Mouse (Mus musculus) midbrain, embryonic 12.5 days (tissue): ENCODE results near the gene Zdhhc13. TPM values are rescaled to one million over a fixed set of nuclear protein-coding genes. Genes with fewer than 3 reads are reported as not detected.

Experiments used
- ATAC-seq: fragments of 200-750 bp; cut with Nextera tagmentation; 2 replicates; pipeline ENCODE4 v1.8.0; 2017; ENCODE audit warnings: low read depth, moderate TSS enrichment, moderate library complexity; ENCODE audit not compliant: low FRiP score
- H3K27ac ChIP-seq: fragments of 300-500 bp; sonication (generic); replicated peaks from 2 replicates; pipeline ENCODE4 v1.5.1; 2016; ENCODE audit warnings: mild to moderate bottlenecking
- H3K27me3 ChIP-seq: fragments of 300-500 bp; sonication (generic); 2 replicates; pipeline ENCODE4 v1.6.1; 2016; ENCODE audit warnings: mild to moderate bottlenecking
- H3K36me3 ChIP-seq: fragments of 300-500 bp; sonication (generic); 2 replicates; pipeline ENCODE4 v1.6.1; 2016
- H3K4me1 ChIP-seq: fragments of 300-500 bp; sonication (generic); 2 replicates; pipeline ENCODE4 v1.6.1; 2016
- H3K4me2 ChIP-seq: fragments of 300-500 bp; sonication (generic); replicated peaks from 2 replicates; pipeline ENCODE4 v1.6.1; 2016; ENCODE audit warnings: mild to moderate bottlenecking, moderate library complexity
- H3K4me3 ChIP-seq: fragments of 300-500 bp; sonication (generic); 2 replicates; pipeline ENCODE4 v1.5.1; 2016; ENCODE audit warnings: mild to moderate bottlenecking
- H3K9ac ChIP-seq: fragments of 300-500 bp; sonication (generic); replicated peaks from 2 replicates; pipeline ENCODE4 v1.6.1; 2016; ENCODE audit warnings: mild to moderate bottlenecking, moderate library complexity
- H3K9me3 ChIP-seq: fragments of 300-500 bp; sonication (generic); 2 replicates; pipeline ENCODE4 v1.6.1; 2016; ENCODE audit warnings: mild to moderate bottlenecking
- WGBS: fragments of 180-500 bp; shearing (Covaris S2); methylation state at CpG from one replicate; pipeline ENCODE4 v1.1.7; 2016; 5-methylcytosine and 5-hydroxymethylcytosine counted together
- polyA plus RNA-seq: library from polyadenylated mRNA; unstranded; fragments of >200 nt; fragmentation: Nextera tagmentation; extraction: Ambion mirVana; gene quantifications from 2 replicates; pipeline ENCODE4 v1.2.1, GENCODE M21; 2016

The Zdhhc13 gene
- polyA plus RNA-seq, 1 experiment from 2014 or later = 35.7 TPM

- ATAC-seq = no peak
These were observed 22.8 kb upstream of the Zdhhc13 start for GRCm38 (mm10) chr7:48765959-48766358.

GRCm38 (mm10) chr7:48769721-48770120 lies 19.1 kb upstream of the Zdhhc13 start:
- no peak overlapping the region for H3K9ac ChIP-seq
- H3K27ac ChIP-seq = no peak overlapping the region
- no peaks in the 10 kb centered on the region for H3K4me1 ChIP-seq
- H3K4me2 ChIP-seq = no peak overlapping the region
- no peak overlapping the region for H3K4me3 ChIP-seq
- no peaks in the 10 kb centered on the region for H3K27me3 ChIP-seq
- H3K36me3 ChIP-seq = no peaks in the 10 kb centered on the region
- WGBS = 76% methylated on average over 1 of the region's 1 CpGs
- no peaks in the 10 kb centered on the region for H3K9me3 ChIP-seq
- ATAC-seq = no peak

More at GRCm38 (mm10) chr7:48765959-48766358, 22.8 kb upstream of the Zdhhc13 start:
- H3K36me3 ChIP-seq = no peaks in the 10 kb centered on the region
- H3K27me3 ChIP-seq = no peaks in the 10 kb centered on the region
- 81% methylated on average over 4 of the region's 4 CpGs for WGBS
- H3K4me2 ChIP-seq = no peak overlapping the region
- H3K9ac ChIP-seq = no peak overlapping the region
- no peak overlapping the region for H3K27ac ChIP-seq
- H3K4me3 ChIP-seq = no peak overlapping the region
- no peaks in the 10 kb centered on the region for H3K9me3 ChIP-seq
- H3K4me1 ChIP-seq = no peaks in the 10 kb centered on the region

- Histone ChIP-seq H3K4me1 (no peaks in the 10 kb centered on the region), H3K9ac (no peak overlapping the region), H3K36me3 (no peaks in the 10 kb centered on the region), H3K27me3 (no peaks in the 10 kb centered on the region), H3K4me3 (no peak overlapping the region), H3K9me3 (no peaks in the 10 kb centered on the region), H3K4me2 (no peak overlapping the region), H3K27ac (no peak overlapping the region)
- whole genome bisulfite sequencing = 90% methylated on average over 2 of the region's 2 CpGs
- no peak for ATAC-seq
These were observed 16.6 kb upstream of the Zdhhc13 start for GRCm38 (mm10) chr7:48772060-48772734.

GRCm38 (mm10) chr7:48773333-48773732 lies 15.5 kb upstream of the Zdhhc13 start:
- H3K4me2 ChIP-seq = no peak overlapping the region
- ATAC-seq = no peak
- H3K9me3 ChIP-seq = no peaks in the 10 kb centered on the region
- H3K4me1 ChIP-seq = 0 out of 2 replicates have a peak, but pooled peaks cover 3% of the 10 kb centered on the region
- no peak overlapping the region for H3K27ac ChIP-seq
- no peak overlapping the region for H3K9ac ChIP-seq
- no peak overlapping the region for H3K4me3 ChIP-seq
- WGBS = 91% methylated on average over 5 of the region's 5 CpGs
- no peaks in the 10 kb centered on the region for H3K27me3 ChIP-seq
- no peaks in the 10 kb centered on the region for H3K36me3 ChIP-seq

- Histone ChIP-seq H3K27me3 (no peaks in the 10 kb centered on the region), H3K9ac (no peak overlapping the region), H3K9me3 (no peaks in the 10 kb centered on the region), H3K4me3 (no peak overlapping the region), H3K4me1 (0 out of 2 replicates have a peak, but pooled peaks cover 3% of the 10 kb centered on the region), H3K27ac (no peak overlapping the region), H3K4me2 (no peak overlapping the region), H3K36me3 (no peaks in the 10 kb centered on the region)
- 100% methylated on average over 1 of the region's 1 CpGs for WGBS
- ATAC-seq = no peak
These were observed 14.2 kb upstream of the Zdhhc13 start for GRCm38 (mm10) chr7:48774633-48775032.

- no peaks in the 10 kb centered on the region for H3K27me3 ChIP-seq
- 97% methylated on average over 1 of the region's 1 CpGs for WGBS
- no peak overlapping the region for H3K4me3 ChIP-seq
- no peaks in the 10 kb centered on the region for H3K9me3 ChIP-seq
- no peaks in the 10 kb centered on the region for H3K36me3 ChIP-seq
- no peak overlapping the region for H3K9ac ChIP-seq
- 0 out of 2 replicates have a peak, but pooled peaks cover 3% of the 10 kb centered on the region for H3K4me1 ChIP-seq
- H3K4me2 ChIP-seq = no peak overlapping the region
- H3K27ac ChIP-seq = no peak overlapping the region
- no peak for ATAC-seq
These were observed 13.4 kb upstream of the Zdhhc13 start for GRCm38 (mm10) chr7:48775436-48775835.

GRCm38 (mm10) chr7:48777721-48778504 lies 10.9 kb upstream of the Zdhhc13 start:
- Histone ChIP-seq H3K27ac (peak overlapping the region; percentile 39), H3K4me1 (0 out of 2 replicates have a peak, but pooled peaks cover 3% of the 10 kb centered on the region), H3K4me3 (no peak overlapping the region), H3K9ac (no peak overlapping the region), H3K36me3 (no peaks in the 10 kb centered on the region), H3K4me2 (no peak overlapping the region), H3K9me3 (no peaks in the 10 kb centered on the region), H3K27me3 (no peaks in the 10 kb centered on the region)
- ATAC-seq = peak; percentile 86
- 44% methylated on average over 8 of the region's 8 CpGs for WGBS

GRCm38 (mm10) chr7:48779110-48779509 lies 9.7 kb upstream of the Zdhhc13 start:
- ATAC-seq = no peak
- WGBS = 78% methylated on average over 3 of the region's 3 CpGs
- H3K4me1 ChIP-seq = 0 out of 2 replicates have a peak, but pooled peaks cover 3% of the 10 kb centered on the region

GRCm38 (mm10) chr7:48782432-48782831 lies 6.4 kb upstream of the Zdhhc13 start:
- no peak for ATAC-seq
- H3K4me3 ChIP-seq = no peak overlapping the region
- no peaks in the 10 kb centered on the region for H3K36me3 ChIP-seq
- no peak overlapping the region for H3K4me2 ChIP-seq
- no peak overlapping the region for H3K27ac ChIP-seq
- H3K9ac ChIP-seq = no peak overlapping the region
- H3K4me1 ChIP-seq = 0 out of 2 replicates have a peak, but pooled peaks cover 3% of the 10 kb centered on the region
- WGBS = 85% methylated on average over 4 of the region's 4 CpGs
- no peaks in the 10 kb centered on the region for H3K9me3 ChIP-seq
- H3K27me3 ChIP-seq = no peaks in the 10 kb centered on the region

More at GRCm38 (mm10) chr7:48779110-48779509, 9.7 kb upstream of the Zdhhc13 start:
- H3K4me3 ChIP-seq = no peak overlapping the region
- no peaks in the 10 kb centered on the region for H3K9me3 ChIP-seq
- no peak overlapping the region for H3K27ac ChIP-seq
- H3K27me3 ChIP-seq = no peaks in the 10 kb centered on the region
- H3K9ac ChIP-seq = no peak overlapping the region
- H3K36me3 ChIP-seq = no peaks in the 10 kb centered on the region
- no peak overlapping the region for H3K4me2 ChIP-seq

GRCm38 (mm10) chr7:48784773-48785523 lies 3.9 kb upstream of the Zdhhc13 start:
- no peaks in the 10 kb centered on the region for H3K9me3 ChIP-seq
- no peak overlapping the region for H3K4me2 ChIP-seq
- no peaks in the 10 kb centered on the region for H3K36me3 ChIP-seq
- no peak overlapping the region for H3K9ac ChIP-seq
- no peak overlapping the region for H3K4me3 ChIP-seq
- peaks cover under 1% of the 10 kb centered on the region; the same call in 1 of the 2 replicates for H3K4me1 ChIP-seq
- no peak for ATAC-seq
- no peaks in the 10 kb centered on the region for H3K27me3 ChIP-seq
- 83% methylated on average over 11 of the region's 11 CpGs for WGBS
- H3K27ac ChIP-seq = no peak overlapping the region

- Histone ChIP-seq H3K36me3 (no peaks in the 10 kb centered on the region), H3K4me1 (peaks cover 10% of the 10 kb centered on the region), H3K9ac (no peak overlapping the region), H3K9me3 (no peaks in the 10 kb centered on the region), H3K27ac (no peak overlapping the region), H3K4me2 (peak overlapping the region; percentile 72), H3K4me3 (peak overlapping the region; percentile 88), H3K27me3 (no peaks in the 10 kb centered on the region)
- peak; percentile 24; the same call in 1 of the 2 replicates for ATAC-seq
- 64% methylated on average over 3 of the region's 3 CpGs for WGBS
These were observed 455 bp upstream of the Zdhhc13 start for GRCm38 (mm10) chr7:48788348-48788747.
